In the genomic region with DNA sequence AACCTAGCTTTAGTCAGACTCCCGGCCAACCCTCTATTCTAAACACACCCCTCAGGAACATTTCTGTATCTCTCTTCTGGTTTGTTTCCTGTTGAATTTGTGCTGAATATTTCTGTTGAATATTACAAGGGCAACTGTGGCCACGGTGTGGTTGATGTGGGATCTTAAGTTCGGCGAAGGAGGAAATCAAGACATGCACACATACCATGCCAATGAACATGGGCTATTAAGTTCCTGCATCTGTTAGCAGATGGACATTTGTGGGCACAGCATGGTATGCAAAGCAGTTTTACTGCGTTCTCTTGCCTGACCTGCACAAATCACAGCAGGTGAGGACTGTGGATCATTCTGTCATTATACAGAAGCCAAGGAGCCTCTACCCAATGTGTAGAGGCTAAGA, we compare ENCODE assay signal across 25 mouse cellular contexts.
DNase-seq lines count a peak whose midpoint lies in the region; ATAC-seq and TF ChIP-seq lines count a peak whose summit lies in the region.
"Had no signal": no experiment of that assay in that cellular context is flagged by ENCODE, and none has a peak within 500 bp of the region (broad histone marks: within the 10 kb centered on the region; RNA-seq: fewer than 3 reads in every experiment).

No protein-coding gene starts in this region.

- WGBS in hindbrain, postnatal 0 days = 73% methylated on average over 5 of the region's 5 CpGs
- 92% methylated on average over 5 of the region's 5 CpGs for WGBS in hindbrain, embryonic 11.5 days

- H3K4me3 ChIP-seq in hindbrain, postnatal 0 days (ENCODE audit: low read length) = no peak overlapping the region
- no peak overlapping the region for H3K4me3 ChIP-seq in hindbrain, embryonic 11.5 days (ENCODE audit: low read depth, low read length)
- H3K4me3 ChIP-seq: embryonic facial prominence, embryonic 13.5 days; erythroblast, embryonic 14.5 days; forebrain, embryonic 12.5 days; hindbrain, embryonic 12.5 days; limb, embryonic 12.5 days; midbrain, embryonic 13.5 days had no signal

- no peaks in the 10 kb centered on the region for H3K27me3 ChIP-seq in hindbrain, postnatal 0 days (ENCODE audit: insufficient read depth, low read length)
- H3K27me3 ChIP-seq in hindbrain, embryonic 11.5 days (ENCODE audit: control insufficient read depth, insufficient read depth, low read length) = no peaks in the 10 kb centered on the region
- H3K27me3 ChIP-seq: embryonic facial prominence, embryonic 13.5 days; forebrain, embryonic 12.5 days; hindbrain, embryonic 12.5 days; limb, embryonic 12.5 days had no signal

- no peaks in the 10 kb centered on the region for H3K9me3 ChIP-seq in hindbrain, postnatal 0 days (ENCODE audit: low read length)
- H3K9me3 ChIP-seq in hindbrain, embryonic 11.5 days (ENCODE audit: control insufficient read depth, low read length) = no peaks in the 10 kb centered on the region
- H3K9me3 ChIP-seq: embryonic facial prominence, embryonic 13.5 days; forebrain, embryonic 12.5 days; hindbrain, embryonic 12.5 days; limb, embryonic 12.5 days; midbrain, embryonic 13.5 days had no signal

- H3K4me2 ChIP-seq in hindbrain, postnatal 0 days (ENCODE audit: low read depth, low read length) = no peak overlapping the region
- no peak overlapping the region for H3K4me2 ChIP-seq in hindbrain, embryonic 11.5 days (replicated peaks; ENCODE audit: low read depth, low read length)
- H3K4me2 ChIP-seq: embryonic facial prominence, embryonic 13.5 days; forebrain, embryonic 12.5 days; hindbrain, embryonic 12.5 days; limb, embryonic 12.5 days; liver, embryonic 11.5 days; midbrain, embryonic 13.5 days had no signal

- no peaks in the 10 kb centered on the region for H3K4me1 ChIP-seq in hindbrain, postnatal 0 days (ENCODE audit: insufficient read depth, low read length)
- no peaks in the 10 kb centered on the region for H3K4me1 ChIP-seq in hindbrain, embryonic 11.5 days (replicated peaks; ENCODE audit: control insufficient read depth, insufficient read depth, low read length)
- H3K4me1 ChIP-seq: embryonic facial prominence, embryonic 13.5 days; forebrain, embryonic 12.5 days; hindbrain, embryonic 12.5 days; limb, embryonic 12.5 days; midbrain, embryonic 13.5 days had no signal

- H3K36me3 ChIP-seq in hindbrain, postnatal 0 days (ENCODE audit: insufficient read depth, low read length) = no peaks in the 10 kb centered on the region
- H3K36me3 ChIP-seq in hindbrain, embryonic 11.5 days (ENCODE audit: control insufficient read depth, insufficient read depth, low read length) = no peaks in the 10 kb centered on the region
- H3K36me3 ChIP-seq: embryonic facial prominence, embryonic 13.5 days; forebrain, embryonic 12.5 days; hindbrain, embryonic 12.5 days; limb, embryonic 12.5 days; midbrain, embryonic 13.5 days had no signal

- ATAC-seq in hindbrain, postnatal 0 days = 0 out of 2 replicates have a peak, but pooled peaks have one; percentile 32
- no peak for ATAC-seq in hindbrain, embryonic 11.5 days (ENCODE audit: low FRiP score)
- ATAC-seq in cerebellum, adult (ENCODE audit: insufficient number of reproducible peaks, low FRiP score, low TSS enrichment) = peak; percentile 27; the same call in 1 of the 2 replicates
- peak; percentile 80 for ATAC-seq in common myeloid progenitor, adult 5-6 weeks (replicated peaks; ENCODE audit: low read depth, poor library complexity, severe bottlenecking)
- ATAC-seq: liver, postnatal 0 days; lung, postnatal 0 days; midbrain, embryonic 13.5 days; Patski had no signal

- H3K9ac ChIP-seq in hindbrain, postnatal 0 days (replicated peaks; ENCODE audit: low read length) = no peak overlapping the region
- H3K9ac ChIP-seq in hindbrain, embryonic 11.5 days (ENCODE audit: low read depth, low read length) = no peak overlapping the region
- H3K9ac ChIP-seq: embryonic facial prominence, embryonic 13.5 days; forebrain, embryonic 12.5 days; hindbrain, embryonic 12.5 days; limb, embryonic 12.5 days; liver, postnatal 0 days; midbrain, embryonic 13.5 days had no signal

- no peak overlapping the region for H3K27ac ChIP-seq in hindbrain, postnatal 0 days
- H3K27ac ChIP-seq in hindbrain, embryonic 11.5 days (ENCODE audit: low read depth, low read length) = no peak overlapping the region
- H3K27ac ChIP-seq: embryonic facial prominence, embryonic 13.5 days; forebrain, embryonic 12.5 days; hindbrain, embryonic 12.5 days; limb, embryonic 12.5 days; macrophage; midbrain, embryonic 13.5 days had no signal

- no peak for TF ChIP-seq CTCF in hindbrain, postnatal 0 days (IDR thresholded peaks at IDR 0.05; ENCODE audit: low read depth)

- peak; percentile 46 for DNase-seq in hindbrain, postnatal 0 days (ENCODE audit: low spot score)
- DNase-seq in hindbrain, embryonic 11.5 days (ENCODE audit: low spot score) = no peak
- peak; percentile 74 for DNase-seq in cerebellum, adult 9-10 months
- DNase-seq in MN1 (ENCODE audit: low spot score) = no peak
- DNase-seq in adipocyte (ENCODE audit: low spot score) = no peak
- DNase-seq in ovary, adult 18-20 months (ENCODE audit: low spot score) = no peak
- DNase-seq: adrenal gland, adult 8-10 months; embryo, embryonic 11 days; kidney, adult 9 months; kidney, postnatal 14 days; liver, postnatal 0 days; right cerebral cortex, postnatal 25 days; thymus, postnatal 25 days had no signal

Comparison
In these comparisons a context has a peak if more than half of its experiments do, and no peak if none do; other contexts are left out.
1. DNase-seq: peak in hindbrain, postnatal 0 days (single experiment) and cerebellum, adult 9-10 months (single experiment); none in hindbrain, embryonic 11.5 days (single experiment), MN1 (single experiment), adipocyte (single experiment) and ovary, adult 18-20 months (single experiment).